Mouse (Mus musculus) ovary, adult 18-20 months (tissue): ENCODE data around the gene Scin.
"Not testable (repeated sequence)": the region's sequence is repeated elsewhere in the genome, so short reads cannot be mapped to it uniquely, and the experiment has no call there.

Source experiments
- DNase-seq: peaks from one replicate; pipeline ENCODE4 v3.0.0; 2022; ENCODE audit warnings: low spot score, mixed read lengths

Scin gene

GRCm38 (mm10) chr12:40133573-40134271 is at the start of gene Scin:
Gene Scin, minus strand, starts transcription at chr12:40134228.
- no peak for DNase-seq

DNA sequence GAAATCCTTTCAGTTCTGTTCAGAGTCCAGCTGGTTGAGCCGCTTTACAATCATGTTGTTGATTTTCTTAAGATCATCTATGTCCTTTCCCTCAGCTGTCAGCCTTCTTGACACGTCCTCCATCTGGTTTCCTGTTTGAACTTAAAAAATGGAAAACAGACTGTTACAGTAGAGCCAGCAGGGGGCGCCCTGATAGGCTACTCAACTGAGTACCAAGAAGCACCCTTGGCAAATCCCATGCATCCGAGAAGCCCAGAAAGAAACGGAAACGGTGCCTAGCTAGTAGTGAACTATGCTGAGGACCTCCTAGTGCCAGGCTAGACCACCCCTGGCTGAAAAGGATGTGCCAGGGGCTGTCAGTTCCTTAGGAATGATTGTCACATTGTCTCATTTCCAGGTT is 43.1 kb upstream of the Scin start:
- no peak for DNase-seq

GRCm38 (mm10) chr12:40176158-40176557 is 42.1 kb upstream of the Scin start:
- DNase-seq = no peak

GRCm38 (mm10) chr12:40175171-40175570 is 41.1 kb upstream of the Scin start:
- not testable (repeated sequence) for DNase-seq

- no peak for DNase-seq
Observed at GRCm38 (mm10) chr12:40171637-40172036, 37.6 kb upstream of the Scin start.

GRCm38 (mm10) chr12:40169675-40170074 is 35.6 kb upstream of the Scin start:
- no peak for DNase-seq

DNA sequence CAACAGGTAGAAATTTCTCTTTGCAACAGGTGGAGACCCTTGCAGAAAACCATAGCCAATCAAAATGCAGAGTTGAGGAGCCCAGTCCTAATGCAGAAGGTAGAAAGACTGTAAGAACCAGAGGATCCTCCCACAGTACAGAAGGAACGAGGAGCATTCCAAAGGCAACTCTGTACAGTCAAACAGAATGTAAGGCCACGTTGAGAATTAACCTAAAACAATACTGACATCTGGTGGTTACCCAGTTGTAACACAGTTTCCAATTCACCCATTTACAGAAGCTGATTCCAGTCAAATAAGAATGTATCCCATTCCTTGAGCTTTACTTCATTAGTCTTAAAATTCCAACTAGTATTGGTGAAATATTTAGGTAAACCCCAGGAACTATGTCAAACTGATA is 30.6 kb upstream of the Scin start:
- no peak for DNase-seq

DNA sequence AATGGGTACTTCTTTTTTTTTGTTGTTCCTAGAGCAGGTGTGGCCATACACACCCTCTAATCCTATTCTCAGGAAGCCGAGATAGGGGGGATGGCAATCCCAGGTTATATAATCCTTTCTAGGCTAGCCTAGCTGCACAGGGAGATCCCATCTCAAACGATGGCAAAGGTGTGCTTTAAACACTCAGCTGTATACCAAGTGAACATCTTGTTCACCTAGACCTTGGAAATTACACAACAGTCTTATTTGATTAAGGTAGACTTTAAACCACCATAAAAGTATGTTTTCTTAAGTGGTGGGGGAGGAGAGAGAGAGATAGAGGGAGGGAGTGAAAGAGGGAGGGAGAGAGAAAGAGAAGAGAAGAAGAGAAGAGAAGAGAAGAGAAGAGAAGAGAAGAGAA is 26.7 kb upstream of the Scin start:
- DNase-seq = no peak

- DNase-seq = no peak
Observed at GRCm38 (mm10) chr12:40154188-40154587, 20.2 kb upstream of the Scin start.

GRCm38 (mm10) chr12:40152353-40153069 is 18.5 kb upstream of the Scin start:
- no peak for DNase-seq

DNA sequence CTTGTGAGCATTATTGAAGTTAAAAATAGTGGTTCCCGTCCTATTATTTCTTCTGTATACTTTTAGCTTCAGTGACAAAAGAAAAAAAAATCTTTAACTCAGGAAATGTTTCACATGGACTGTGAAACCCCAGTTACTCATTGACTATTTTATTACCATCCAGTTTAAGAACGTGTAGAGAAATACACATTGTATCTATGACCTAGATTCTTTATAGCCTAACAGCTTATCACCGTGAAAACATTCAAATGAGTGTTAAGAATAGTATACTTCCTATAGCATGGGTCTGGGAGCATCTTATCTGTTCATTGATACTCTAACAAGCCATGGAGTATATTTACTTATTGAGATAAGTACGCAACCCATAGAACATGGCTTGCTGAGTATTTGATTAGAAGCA is 13.3 kb upstream of the Scin start:
- no peak for DNase-seq

- no peak for DNase-seq
Observed at GRCm38 (mm10) chr12:40146510-40146909, 12.5 kb upstream of the Scin start.

- no peak for DNase-seq
Observed at GRCm38 (mm10) chr12:40140706-40141105, 6.7 kb upstream of the Scin start.

GRCm38 (mm10) chr12:40139484-40140245 is 5.6 kb upstream of the Scin start:
- no peak for DNase-seq

DNA sequence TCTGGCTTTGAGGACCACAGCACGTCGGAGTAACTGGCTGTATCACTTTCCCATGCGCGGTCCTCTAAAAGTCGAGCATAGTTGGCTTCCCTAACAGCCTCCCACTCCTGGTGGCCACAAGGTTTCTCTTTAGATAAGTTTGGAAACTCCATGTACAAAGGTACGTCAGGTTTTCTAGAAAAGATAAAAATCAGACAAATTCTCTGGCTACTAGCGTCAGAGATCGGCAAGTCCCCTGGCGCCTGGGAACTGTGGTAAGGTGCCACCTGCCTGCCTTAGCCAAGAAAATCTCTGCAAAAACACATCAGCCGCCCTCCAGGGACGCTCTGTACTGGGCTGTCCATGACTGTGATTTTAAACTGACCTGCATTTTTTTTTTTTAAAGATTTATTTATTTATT is 501 bp upstream of the Scin start:
- no peak for DNase-seq

- DNase-seq = no peak
Observed at GRCm38 (mm10) chr12:40133194-40133572, 845 bp downstream of the Scin start.

GRCm38 (mm10) chr12:40118872-40119271 is 15.2 kb downstream of the Scin start:
- no peak for DNase-seq

DNA sequence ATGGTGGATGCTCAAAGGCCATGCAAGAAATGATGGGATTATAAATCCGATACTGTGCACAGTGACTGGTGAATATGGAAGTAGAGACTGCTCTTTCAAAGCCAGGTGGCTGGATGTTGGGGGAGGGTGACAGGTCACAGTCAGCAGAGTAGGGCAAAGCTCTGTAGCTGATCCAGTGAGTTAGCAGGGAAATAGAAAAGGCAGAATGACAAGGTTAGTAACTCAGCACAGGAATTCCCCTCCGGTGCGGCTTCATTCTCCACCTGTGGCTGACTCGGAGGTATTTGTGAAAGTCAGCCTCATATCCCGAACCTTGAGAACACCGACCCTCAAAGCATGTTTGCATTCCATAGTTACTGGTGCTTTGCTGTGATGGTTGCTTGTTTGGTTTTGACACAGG is 17.0 kb downstream of the Scin start:
- DNase-seq = no peak

- no peak for DNase-seq
Observed at GRCm38 (mm10) chr12:40116214-40116613, 17.8 kb downstream of the Scin start.

DNA sequence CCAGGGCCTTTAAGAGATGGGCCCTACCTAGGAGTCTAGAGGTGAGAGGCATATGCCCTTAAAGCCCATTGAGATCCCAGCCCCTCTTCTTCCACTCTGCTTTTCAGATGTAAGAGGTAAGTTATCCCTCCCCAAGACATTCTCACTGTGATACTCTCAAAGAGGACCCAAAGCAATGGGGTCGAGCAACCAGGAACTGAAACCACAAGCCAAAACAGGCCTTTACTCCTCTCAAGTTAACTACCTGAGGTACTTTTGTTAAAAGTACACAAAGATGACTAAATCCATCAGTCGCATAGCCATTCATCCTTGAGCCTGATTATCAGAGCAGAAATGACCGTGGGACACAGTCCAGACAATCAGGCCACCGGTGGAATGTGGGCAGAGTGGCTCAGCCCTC is 19.1 kb downstream of the Scin start:
- no peak for DNase-seq

DNA sequence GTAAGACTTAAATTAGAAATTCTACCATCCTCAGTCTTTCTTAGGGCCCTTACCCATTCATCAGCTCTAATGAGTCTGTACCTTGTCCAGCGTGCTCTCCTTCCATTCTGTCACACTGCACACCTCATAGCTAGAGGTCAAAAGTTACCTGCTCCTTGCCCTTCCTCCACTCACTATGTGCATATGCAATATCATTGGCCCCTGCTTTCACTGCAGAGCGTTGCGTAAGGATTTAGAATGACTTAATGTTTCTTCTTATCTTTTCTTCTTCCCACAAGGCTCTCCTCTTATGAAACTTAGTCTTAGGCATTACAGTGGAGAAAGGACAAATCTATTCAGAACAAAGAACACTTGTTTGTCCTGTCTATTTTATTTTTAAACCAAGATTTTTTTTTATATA is 20.0 kb downstream of the Scin start:
- no peak for DNase-seq

- no peak for DNase-seq
Observed at GRCm38 (mm10) chr12:40113605-40114004, 20.4 kb downstream of the Scin start.

- DNase-seq = no peak
Observed at GRCm38 (mm10) chr12:40109227-40109626, 24.8 kb downstream of the Scin start.
